Mouse (Mus musculus) heart, adult 2 months (tissue): ENCODE results near the gene Sema4c.

Experiments
- CTCF ChIP-seq: fragments of 200-600 bp; IDR thresholded peaks from 2 replicates; pipeline ENCODE4 v1.8.1; 2022; ENCODE audit warnings: antibody characterized with exemption, mild to moderate bottlenecking, moderate library complexity
- EP300 ChIP-seq: fragments of 200-500 bp; IDR thresholded peaks from 2 replicates; pipeline ENCODE4 v1.6.1; 2011; ENCODE audit warnings: low read depth, low read length, control low read depth; ENCODE audit not compliant: insufficient read depth
- POLR2A ChIP-seq: fragments of 200-500 bp; IDR thresholded peaks from 2 replicates; pipeline ENCODE4 v1.6.1; 2011; ENCODE audit warnings: mild to moderate bottlenecking, low read depth, low read length, control low read depth; ENCODE audit not compliant: insufficient read depth

DNA sequence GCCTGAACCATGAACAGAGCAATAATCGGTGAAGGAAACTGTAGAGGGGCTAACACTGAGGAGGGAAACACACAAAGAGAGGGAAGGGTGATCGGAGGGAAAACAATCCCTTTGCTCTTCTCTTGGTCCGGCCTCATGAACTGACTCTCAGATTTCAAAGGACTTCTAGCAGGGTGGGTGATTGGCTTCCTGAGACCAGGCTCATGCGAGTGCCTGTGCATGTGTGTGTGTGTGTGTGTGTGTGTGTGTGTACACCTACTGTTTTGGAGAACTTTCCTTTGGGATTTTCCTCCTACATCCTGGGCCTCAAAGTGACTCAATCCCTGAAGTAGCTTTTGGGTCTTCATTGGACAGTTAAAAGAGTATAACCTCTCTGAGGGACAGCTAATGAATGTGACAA lies 28.1 kb upstream of the Sema4c start:
- TF ChIP-seq CTCF (no peak), POLR2A (no peak), EP300 (no peak)
